Mouse (Mus musculus): ENCODE measurements around the gene Nyx.

Nyx gene

GRCm38 (mm10) chrX:13490941-13491340, 25.0 kb downstream of the Nyx start:
- in situ Hi-C loops (cut with MboI, MseI) = no loop called here

GRCm38 (mm10) chrX:13492922-13493321, 27.0 kb downstream of the Nyx start:
- in situ Hi-C loops (cut with MboI, MseI) = no loop called here

GRCm38 (mm10) chrX:13494892-13495703, 29.2 kb downstream of the Nyx start:
- in situ Hi-C loops (cut with MboI, MseI) = no loop called here

- in situ Hi-C loops (cut with MboI, MseI) = no loop called here
Measured at GRCm38 (mm10) chrX:13500284-13500683, 34.4 kb downstream of the Nyx start.

GRCm38 (mm10) chrX:13502862-13503375, 37.0 kb downstream of the Nyx start:
- in situ Hi-C loops (cut with MboI, MseI) = no loop called here

- in situ Hi-C loops (cut with MboI, MseI) = no loop called here
Measured at GRCm38 (mm10) chrX:13504389-13504788, 38.5 kb downstream of the Nyx start.

GRCm38 (mm10) chrX:13506376-13506775, 40.5 kb downstream of the Nyx start:
- in situ Hi-C loops (cut with MboI, MseI) = no loop called here

- in situ Hi-C loops (cut with MboI, MseI) = no loop called here
Measured at GRCm38 (mm10) chrX:13513127-13513526, 47.2 kb downstream of the Nyx start.

- in situ Hi-C loops (cut with MboI, MseI) = no loop called here
Measured at GRCm38 (mm10) chrX:13513864-13514263, 48.0 kb downstream of the Nyx start.

- in situ Hi-C loops (cut with MboI, MseI) = no loop called here
Measured at GRCm38 (mm10) chrX:13516451-13516850, 50.5 kb downstream of the Nyx start.

- in situ Hi-C loops (cut with MboI, MseI) = no loop called here
Measured at GRCm38 (mm10) chrX:13518019-13518418, 52.1 kb downstream of the Nyx start.

- in situ Hi-C loops (cut with MboI, MseI) = no loop called here
Measured at GRCm38 (mm10) chrX:13518781-13519407, 53.0 kb downstream of the Nyx start.

GRCm38 (mm10) chrX:13519408-13519783, 53.5 kb downstream of the Nyx start:
- in situ Hi-C loops (cut with MboI, MseI) = no loop called here

- in situ Hi-C loops (cut with MboI, MseI) = no loop called here
Measured at GRCm38 (mm10) chrX:13520566-13520965, 54.7 kb downstream of the Nyx start.

- in situ Hi-C loops (cut with MboI, MseI) = no loop called here
Measured at GRCm38 (mm10) chrX:13521288-13521687, 55.4 kb downstream of the Nyx start.

Data from T-helper 2 cell (primary cell).